In the genomic region with DNA sequence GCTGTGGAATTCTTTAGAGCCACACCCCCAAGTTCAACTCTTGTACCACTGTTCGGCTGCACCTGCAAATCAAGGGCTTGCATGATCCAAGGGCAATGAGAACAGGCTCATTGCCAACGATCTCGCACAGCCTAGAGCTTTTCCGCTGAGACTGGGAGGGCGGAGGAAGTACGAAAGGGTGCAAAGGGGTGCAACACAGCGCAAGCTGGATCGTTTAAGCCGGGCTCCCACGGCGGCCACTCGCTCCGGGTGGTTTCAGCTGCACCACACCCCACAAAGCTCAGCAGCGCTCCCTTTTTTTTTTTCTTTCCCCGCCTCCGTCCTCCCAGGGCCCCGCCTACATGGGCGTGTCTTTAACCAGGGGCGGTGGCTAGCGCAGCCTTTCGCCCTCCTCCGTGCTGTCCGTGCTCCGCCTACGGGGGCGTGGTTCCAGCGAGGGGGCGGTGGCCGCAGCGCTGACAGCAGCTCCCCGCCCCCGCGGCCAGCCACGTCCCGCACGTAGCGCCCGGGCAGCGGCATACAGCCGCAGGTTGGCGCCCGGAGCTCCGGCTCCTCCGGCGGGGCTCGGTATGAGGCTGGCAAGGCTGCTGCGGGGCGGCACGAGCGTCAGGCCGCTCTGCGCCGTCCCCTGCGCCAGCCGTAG, we compare ENCODE assay signal across 8 mouse cellular contexts. TPM values are rescaled to one million over a fixed set of nuclear protein-coding genes. Genes with fewer than 3 reads are reported as not detected.
DNase-seq lines count a peak whose midpoint lies in the region; ATAC-seq and TF ChIP-seq lines count a peak whose summit lies in the region.

A gene (plus strand): TSS at position 424 of the 643 bp plus-strand sequence.

- peaks cover 6% of the 10 kb centered on the region for H3K9me3 ChIP-seq in CH12.LX (replicated peaks; ENCODE audit: low read length)
- no peaks in the 10 kb centered on the region for H3K9me3 ChIP-seq in forebrain, embryonic 11.5 days (ENCODE audit: control insufficient read depth, low read length)
- no peaks in the 10 kb centered on the region for H3K9me3 ChIP-seq in heart, embryonic 16.5 days (replicated peaks; ENCODE audit: control insufficient read depth, low read length)
- no peaks in the 10 kb centered on the region for H3K9me3 ChIP-seq in liver, embryonic 15.5 days (replicated peaks)
- H3K9me3 ChIP-seq in neural tube, embryonic 12.5 days = no peaks in the 10 kb centered on the region

- WGBS in forebrain, embryonic 11.5 days = 0% methylated on average over 53 of the region's 55 CpGs
- WGBS in heart, embryonic 16.5 days = under 1% methylated on average over 54 of the region's 55 CpGs
- under 1% methylated on average over 55 of the region's 55 CpGs for WGBS in liver, embryonic 15.5 days (ENCODE audit: insufficient replicate concordance)
- WGBS in neural tube, embryonic 12.5 days = under 1% methylated on average over 55 of the region's 55 CpGs

- H3K36me3 ChIP-seq in CH12.LX (replicated peaks in 1 of 2; ENCODE audit: control insufficient read depth in 1 of 2, insufficient read depth in 1 of 2, low read length in 1 of 2) = peaks cover 0 to 13% of the 10 kb centered on the region in 2 experiments
- no peaks in the 10 kb centered on the region for H3K36me3 ChIP-seq in forebrain, embryonic 11.5 days (ENCODE audit: control insufficient read depth, insufficient read depth, low read length)
- H3K36me3 ChIP-seq in heart, embryonic 16.5 days (ENCODE audit: control insufficient read depth, insufficient read depth) = no peaks in the 10 kb centered on the region
- H3K36me3 ChIP-seq in liver, embryonic 15.5 days (replicated peaks) = 0 out of 2 replicates have a peak, but pooled peaks cover 8% of the 10 kb centered on the region
- no peaks in the 10 kb centered on the region for H3K36me3 ChIP-seq in neural tube, embryonic 12.5 days

- peak; percentile 77 for TF ChIP-seq POLR2A in CH12.LX (IDR thresholded peaks at IDR 0.05; ENCODE audit: low read depth, low read length)

- peak within 1 kb of the TSS; percentile 35; the same call in 1 of the 2 replicates for H3K27ac ChIP-seq in CH12.LX (ENCODE audit: insufficient read depth, low read depth)
- H3K27ac ChIP-seq in forebrain, embryonic 11.5 days (ENCODE audit: low read depth, low read length) = peak within 1 kb of the TSS; percentile 57; the same call in 1 of the 2 replicates
- H3K27ac ChIP-seq in heart, embryonic 16.5 days (ENCODE audit: low read length) = peak within 1 kb of the TSS; percentile 98
- peak within 1 kb of the TSS; percentile 91 for H3K27ac ChIP-seq in liver, embryonic 15.5 days (replicated peaks)
- H3K27ac ChIP-seq in neural tube, embryonic 12.5 days = 0 out of 2 replicates have a peak within 1 kb of the TSS, but pooled peaks have one; percentile 20

- in situ Hi-C loops in CH12.LX (cut with MboI; ENCODE audit: low pct_ligation_motif_present, low pct_unique_long_range_greater_than_20kb, low sequenced_read_pairs) = no loop called here

- dilution Hi-C loops in CH12.LX (cut with MboI; ENCODE audit: extremely low pct_ligation_motif_present, extremely low pct_unique_long_range_greater_than_20kb, low sequenced_read_pairs) = no loop called here

- no peaks in the 10 kb centered on the region for H3K27me3 ChIP-seq in CH12.LX (replicated peaks)
- no peaks in the 10 kb centered on the region for H3K27me3 ChIP-seq in forebrain, embryonic 11.5 days (ENCODE audit: control insufficient read depth, insufficient read depth, low read length)
- no peaks in the 10 kb centered on the region for H3K27me3 ChIP-seq in heart, embryonic 16.5 days (ENCODE audit: control insufficient read depth, insufficient read depth, low read length)
- H3K27me3 ChIP-seq in liver, embryonic 15.5 days = no peaks in the 10 kb centered on the region
- H3K27me3 ChIP-seq in neural tube, embryonic 12.5 days (replicated peaks) = 0 out of 2 replicates have a peak, but pooled peaks cover 5% of the 10 kb centered on the region

- peaks cover 0 to 10% of the 10 kb centered on the region in 2 experiments; a peak in 2 of 4 replicates for H3K4me1 ChIP-seq in CH12.LX (ENCODE audit: control insufficient read depth in 1 of 2, insufficient read depth in 2 of 2)
- peaks cover 2% of the 10 kb centered on the region; the same call in 1 of the 2 replicates for H3K4me1 ChIP-seq in forebrain, embryonic 11.5 days (replicated peaks; ENCODE audit: control insufficient read depth, insufficient read depth, low read length)
- peaks cover 25% of the 10 kb centered on the region for H3K4me1 ChIP-seq in heart, embryonic 16.5 days (ENCODE audit: control insufficient read depth, insufficient read depth, low read length)
- H3K4me1 ChIP-seq in liver, embryonic 15.5 days (replicated peaks) = peaks cover 47% of the 10 kb centered on the region
- H3K4me1 ChIP-seq in neural tube, embryonic 12.5 days = peaks cover 4% of the 10 kb centered on the region

- TF ChIP-seq EP300 in CH12.LX (IDR thresholded peaks at IDR 0.05; ENCODE audit: low read length) = no peak

- ATAC-seq in forebrain, embryonic 11.5 days (replicated peaks; ENCODE audit: low FRiP score) = peak; percentile 96
- peak; percentile 97 for ATAC-seq in heart, embryonic 16.5 days (replicated peaks; ENCODE audit: extremely low read depth, insufficient read depth, low FRiP score)
- ATAC-seq in liver, embryonic 15.5 days (ENCODE audit: insufficient read depth) = peak; percentile 94
- peak; percentile 95 for ATAC-seq in neural tube, embryonic 12.5 days (ENCODE audit: low FRiP score, low read depth)

- no peaks in the 10 kb centered on the region for H3K79me2 ChIP-seq in CH12.LX (replicated peaks; ENCODE audit: control insufficient read depth, extremely low read depth, insufficient read depth, poor library complexity, severe bottlenecking)

- peak within 1 kb of the TSS; percentile 70 for H3K9ac ChIP-seq in CH12.LX (ENCODE audit: insufficient read depth, low read depth)
- H3K9ac ChIP-seq in forebrain, embryonic 11.5 days (ENCODE audit: low read length) = peak within 1 kb of the TSS; percentile 79
- H3K9ac ChIP-seq in heart, embryonic 16.5 days (ENCODE audit: low read length) = peak within 1 kb of the TSS; percentile 93
- peak within 1 kb of the TSS; percentile 87 for H3K9ac ChIP-seq in liver, embryonic 15.5 days
- H3K9ac ChIP-seq in neural tube, embryonic 12.5 days = peak within 1 kb of the TSS; percentile 67

- TF ChIP-seq CTCF in CH12.LX (conservative IDR thresholded peaks at IDR 0.05 in 1 of 2, IDR thresholded peaks at IDR 0.05 in 1 of 2; ENCODE audit: low read depth in 2 of 2, low read length in 2 of 2) = no peak

- H3K4me3 ChIP-seq in CH12.LX (replicated peaks in 1 of 3; ENCODE audit: low read depth in 2 of 3, low read length in 2 of 3, poor library complexity in 1 of 3) = peak within 1 kb of the TSS; percentile 75 to 91 (median 79)
- peak within 1 kb of the TSS; percentile 73 for H3K4me3 ChIP-seq in forebrain, embryonic 11.5 days (ENCODE audit: low read depth, low read length)
- H3K4me3 ChIP-seq in heart, embryonic 16.5 days (ENCODE audit: low read length) = peak within 1 kb of the TSS; percentile 81
- peak within 1 kb of the TSS; percentile 75 for H3K4me3 ChIP-seq in liver, embryonic 15.5 days (replicated peaks)
- H3K4me3 ChIP-seq in neural tube, embryonic 12.5 days = peak within 1 kb of the TSS; percentile 81

- H3K4me2 ChIP-seq in CH12.LX (ENCODE audit: insufficient read depth, low read depth, poor library complexity, severe bottlenecking) = peak within 1 kb of the TSS; percentile 97
- peak within 1 kb of the TSS; percentile 93 for H3K4me2 ChIP-seq in forebrain, embryonic 11.5 days (ENCODE audit: low read depth, low read length, severe bottlenecking)
- H3K4me2 ChIP-seq in heart, embryonic 16.5 days (ENCODE audit: low read depth, low read length) = peak within 1 kb of the TSS; percentile 76
- peak within 1 kb of the TSS; percentile 96 for H3K4me2 ChIP-seq in liver, embryonic 15.5 days
- H3K4me2 ChIP-seq in neural tube, embryonic 12.5 days (replicated peaks) = peak within 1 kb of the TSS; percentile 92

- no peak for TF ChIP-seq RAD21 in CH12.LX (IDR thresholded peaks at IDR 0.05; ENCODE audit: low read depth, low read length)

- DNase-seq in CH12.LX (ENCODE audit: extremely low read depth) = peak; percentile 93
- DNase-seq in c-Kit-positive CD71-positive TER-119-negative erythroid progenitor cells, embryonic 14.5 days (ENCODE audit: low read depth) = peak; percentile 98
- peak; percentile 99 for DNase-seq in forebrain, embryonic 11.5 days (ENCODE audit: low spot score)
- peak; percentile 99 to 100 for DNase-seq in kidney, postnatal 36 days
- peak; percentile 94 for DNase-seq in telencephalon, adult 2 months (ENCODE audit: low read depth, low spot score)

TF ChIP-seq in CH12.LX, 34 proteins besides CTCF, POLR2A, EP300 and RAD21 (continues in another document):
- TF ChIP-seq ZKSCAN1 (IDR thresholded peaks at IDR 0.05; ENCODE audit: borderline replicate concordance, low read depth, low read length) (no peak), ZNF384 (IDR thresholded peaks at IDR 0.05; ENCODE audit: low read depth, low read length) (peak; percentile 94), ZC3H11A (IDR thresholded peaks at IDR 0.05; ENCODE audit: low read depth, low read length) (no peak), USF2 (conservative IDR thresholded peaks at IDR 0.05; ENCODE audit: low read depth, low read length) (no peak), ZMIZ1 (IDR thresholded peaks at IDR 0.05; ENCODE audit: low read depth, low read length) (peak; percentile 8; the same call in 1 of the 2 replicates), MAZ (IDR thresholded peaks at IDR 0.05; ENCODE audit: low read depth, low read length) (no peak), TCF12 (IDR thresholded peaks at IDR 0.05; ENCODE audit: low read depth, low read length) (peak; percentile 89), HCFC1 (IDR thresholded peaks at IDR 0.05; ENCODE audit: low read depth, low read length) (peak; percentile 62), CHD1 (IDR thresholded peaks at IDR 0.05; ENCODE audit: low read depth, low read length) (no peak), ETS1 (conservative IDR thresholded peaks at IDR 0.05; ENCODE audit: low read depth, low read length) (no peak), ELF1 (IDR thresholded peaks at IDR 0.05; ENCODE audit: low read depth, low read length) (no peak), UBTF (IDR thresholded peaks at IDR 0.05; ENCODE audit: low read depth, low read length) (peak; percentile 62; the same call in 1 of the 2 replicates), CHD2 (IDR thresholded peaks at IDR 0.05; ENCODE audit: low read length) (no peak), POLR2AphosphoS2 (IDR thresholded peaks at IDR 0.05; ENCODE audit: low read depth, low read length) (no peak), JUN (IDR thresholded peaks at IDR 0.05; ENCODE audit: insufficient read depth, low read depth, low read length) (no peak)

RNA-seq across cellular contexts. Expression of the gene that starts here (rescaled TPM):
- 20.9 and 59.9 TPM in 2 replicates for total RNA-seq in CH12.LX (2012; rRNA removed)
- 75.3 and 78.5 TPM in 2 replicates for total RNA-seq in CH12.LX (2014; rRNA removed)
- 26.4 and 35.9 TPM in 2 replicates for polyA plus RNA-seq in CH12.LX (2012; ENCODE audit: insufficient read length, low read depth)
- 40.4 and 43.6 TPM in 2 replicates for polyA plus RNA-seq in forebrain, embryonic 11.5 days (2014; fragmentation: Nextera tagmentation; extraction: Ambion mirVana)
- 112 and 118 TPM in 2 replicates for polyA plus RNA-seq in heart, embryonic 16.5 days (2015; fragmentation: Nextera tagmentation; extraction: Ambion mirVana)
- 38.6 and 40.3 TPM in 2 replicates for polyA plus RNA-seq in liver, embryonic 15.5 days (2015; fragmentation: Nextera tagmentation; extraction: Ambion mirVana)
- 18.2 and 19.6 TPM in 2 replicates for polyA plus RNA-seq in neural tube, embryonic 12.5 days (2016; fragmentation: Nextera tagmentation; extraction: Ambion mirVana)

Comparison
In these comparisons a context has a peak if more than half of its experiments do, and no peak if none do; other contexts are left out.
1. Peak in every context shown above with its lines: DNase-seq, ATAC-seq, H3K4me3 ChIP-seq and H3K27ac ChIP-seq.
2. H3K27ac ChIP-seq: peak in every context shown above with its lines; median percentile 98 in heart, embryonic 16.5 days; 91 in liver, embryonic 15.5 days; 57 in forebrain, embryonic 11.5 days; 35 in CH12.LX; 20 in neural tube, embryonic 12.5 days.